Mouse (Mus musculus): ENCODE data around the gene Cd244a. TPM values are rescaled to one million over a fixed set of nuclear protein-coding genes. Genes with fewer than 3 reads are reported as not detected.

The Cd244a gene
- polyA plus RNA-seq, 1 experiment = 0.06 TPM

DNA sequence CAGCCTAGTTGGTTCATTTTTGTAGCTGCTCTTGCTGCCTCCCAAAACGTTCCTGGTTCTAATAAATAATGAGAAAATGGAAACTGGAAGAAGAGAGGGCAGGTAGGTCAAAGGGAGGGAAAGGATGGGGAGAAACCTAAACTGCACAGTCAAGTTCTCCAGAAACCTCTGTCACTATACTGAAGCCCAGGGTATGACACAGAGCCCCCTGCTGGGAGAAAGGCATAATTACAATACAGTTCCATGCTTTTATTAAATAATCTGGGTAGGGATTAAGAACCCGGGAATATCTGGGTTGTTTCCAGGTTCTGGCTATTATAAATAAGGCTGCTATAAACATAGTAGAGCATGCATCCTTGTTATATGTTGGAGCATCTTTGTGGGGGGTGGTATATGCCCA is 55.0 kb downstream of the Cd244a start:
- H3K27ac ChIP-seq (ENCODE audit: insufficient read depth, low read length) = no peak overlapping the region
- no peaks in the 10 kb centered on the region for H3K4me1 ChIP-seq (ENCODE audit: control insufficient read depth, insufficient read depth, low read length)
- TF ChIP-seq POLR2A (IDR thresholded peaks at IDR 0.05; ENCODE audit: extremely low read depth, insufficient read depth, low read length) (no peak), CTCF (IDR thresholded peaks at IDR 0.05; ENCODE audit: extremely low read depth, insufficient read depth, low read length) (peak; percentile 26; the same call in 1 of the 2 replicates)
- no peak overlapping the region for H3K4me3 ChIP-seq (ENCODE audit: insufficient read depth, low read length)

DNA sequence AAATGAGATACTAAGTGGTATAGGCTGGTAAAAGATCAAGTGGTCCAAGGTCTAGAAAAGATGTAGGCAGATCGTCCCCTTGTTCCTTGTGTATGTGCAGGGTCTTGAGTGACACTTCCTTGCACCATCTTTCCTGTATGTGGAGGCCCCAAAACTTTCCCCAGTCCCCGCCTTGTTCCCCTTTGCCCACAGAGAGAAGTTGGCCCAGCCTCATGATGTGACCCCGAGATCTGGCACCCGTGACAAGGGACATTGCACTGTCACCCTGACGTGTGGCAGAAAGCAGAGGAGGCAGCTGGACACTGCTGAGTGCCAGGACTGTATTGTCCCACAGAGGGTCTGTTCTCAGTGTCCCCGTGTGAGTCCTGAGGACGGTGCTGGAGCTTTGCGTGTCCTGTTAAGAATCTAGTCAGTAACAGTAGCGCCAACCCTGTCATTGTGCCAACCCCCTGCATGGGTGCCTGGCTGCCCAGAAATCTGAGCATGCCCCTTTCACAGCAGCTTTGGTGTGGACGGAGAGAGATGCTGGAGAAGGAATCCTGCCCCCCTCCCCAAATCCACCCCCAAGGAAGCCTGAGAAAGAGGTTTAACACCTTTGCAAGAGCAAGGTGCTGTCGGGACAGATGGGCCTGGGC is 58.0 kb downstream of the Cd244a start:
- no peaks in the 10 kb centered on the region for H3K4me1 ChIP-seq (ENCODE audit: control insufficient read depth, insufficient read depth, low read length)
- no peak overlapping the region for H3K27ac ChIP-seq (ENCODE audit: insufficient read depth, low read length)
- H3K4me3 ChIP-seq (ENCODE audit: insufficient read depth, low read length) = no peak overlapping the region
- no peak for TF ChIP-seq CTCF (IDR thresholded peaks at IDR 0.05; ENCODE audit: extremely low read depth, insufficient read depth, low read length)
- no peak for TF ChIP-seq POLR2A (IDR thresholded peaks at IDR 0.05; ENCODE audit: extremely low read depth, insufficient read depth, low read length)

DNA sequence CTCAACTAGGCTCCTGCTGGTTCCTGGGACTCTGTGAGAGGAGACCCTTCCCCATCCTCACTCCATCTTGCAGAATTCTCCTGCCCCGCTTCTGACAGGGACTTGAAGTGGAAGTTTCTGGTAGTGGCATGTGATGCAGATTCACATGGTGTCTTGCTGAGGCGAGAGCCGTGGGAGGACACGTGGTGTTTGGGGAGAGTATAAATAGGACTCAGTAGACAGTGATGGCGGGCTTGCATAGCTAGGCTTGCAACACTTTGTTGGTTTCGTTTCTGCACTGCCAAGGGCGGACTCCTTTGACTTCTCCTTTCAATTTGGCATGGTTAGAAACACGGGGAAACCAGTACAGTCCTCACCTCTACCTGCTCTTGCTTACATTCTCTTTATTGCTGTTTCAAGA is 60.0 kb downstream of the Cd244a start:
- Histone ChIP-seq H3K4me3 (ENCODE audit: insufficient read depth, low read length) (no peak overlapping the region), H3K4me1 (ENCODE audit: control insufficient read depth, insufficient read depth, low read length) (no peaks in the 10 kb centered on the region), H3K27ac (ENCODE audit: insufficient read depth, low read length) (no peak overlapping the region)
- no peak for TF ChIP-seq POLR2A (IDR thresholded peaks at IDR 0.05; ENCODE audit: extremely low read depth, insufficient read depth, low read length)
- no peak for TF ChIP-seq CTCF (IDR thresholded peaks at IDR 0.05; ENCODE audit: extremely low read depth, insufficient read depth, low read length)

DNA sequence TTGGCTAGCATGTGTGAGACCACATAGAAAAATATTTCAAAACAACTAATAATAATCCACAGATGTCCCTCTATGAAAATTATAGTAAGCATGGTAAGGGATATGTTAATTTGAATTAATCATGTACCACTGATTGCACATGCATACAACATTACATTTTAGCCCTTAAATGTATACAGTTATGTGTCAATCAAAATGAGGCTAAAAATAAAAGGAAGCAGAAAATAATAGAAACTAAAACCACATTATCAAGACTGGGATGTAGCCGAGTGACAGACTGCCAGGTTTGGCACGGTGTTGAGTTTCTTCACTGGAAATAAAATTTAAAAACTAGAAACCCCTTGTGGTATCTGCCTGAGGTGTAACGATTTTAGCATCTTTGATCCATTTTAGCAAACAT is 60.7 kb downstream of the Cd244a start:
- H3K27ac ChIP-seq (ENCODE audit: insufficient read depth, low read length) = no peak overlapping the region
- H3K4me3 ChIP-seq (ENCODE audit: insufficient read depth, low read length) = no peak overlapping the region
- no peaks in the 10 kb centered on the region for H3K4me1 ChIP-seq (ENCODE audit: control insufficient read depth, insufficient read depth, low read length)
- no peak for TF ChIP-seq CTCF (IDR thresholded peaks at IDR 0.05; ENCODE audit: extremely low read depth, insufficient read depth, low read length)
- TF ChIP-seq POLR2A (IDR thresholded peaks at IDR 0.05; ENCODE audit: extremely low read depth, insufficient read depth, low read length) = no peak

DNA sequence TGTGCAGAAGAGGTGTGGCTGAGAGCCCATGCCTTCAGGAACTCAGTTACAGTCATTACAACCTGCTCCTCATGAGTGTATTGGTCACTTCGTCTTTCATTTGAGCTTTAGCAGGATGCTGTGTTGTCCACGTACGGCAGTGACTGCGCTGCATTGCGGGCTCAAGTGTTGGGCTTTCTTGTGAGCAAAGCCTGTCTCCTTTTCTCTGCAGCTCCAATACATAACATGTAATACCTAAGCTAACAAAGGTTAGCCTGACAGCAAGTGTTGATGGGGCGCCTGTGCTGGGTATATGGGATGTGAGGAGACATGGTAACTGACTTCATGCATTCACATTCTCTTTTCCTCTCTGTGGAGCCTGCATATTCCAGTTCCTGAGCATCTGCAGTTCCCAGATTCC is 61.1 kb downstream of the Cd244a start:
- H3K4me3 ChIP-seq (ENCODE audit: insufficient read depth, low read length) = no peak overlapping the region
- no peak overlapping the region for H3K27ac ChIP-seq (ENCODE audit: insufficient read depth, low read length)
- no peaks in the 10 kb centered on the region for H3K4me1 ChIP-seq (ENCODE audit: control insufficient read depth, insufficient read depth, low read length)
- TF ChIP-seq POLR2A (IDR thresholded peaks at IDR 0.05; ENCODE audit: extremely low read depth, insufficient read depth, low read length) (no peak), CTCF (IDR thresholded peaks at IDR 0.05; ENCODE audit: extremely low read depth, insufficient read depth, low read length) (no peak)

DNA sequence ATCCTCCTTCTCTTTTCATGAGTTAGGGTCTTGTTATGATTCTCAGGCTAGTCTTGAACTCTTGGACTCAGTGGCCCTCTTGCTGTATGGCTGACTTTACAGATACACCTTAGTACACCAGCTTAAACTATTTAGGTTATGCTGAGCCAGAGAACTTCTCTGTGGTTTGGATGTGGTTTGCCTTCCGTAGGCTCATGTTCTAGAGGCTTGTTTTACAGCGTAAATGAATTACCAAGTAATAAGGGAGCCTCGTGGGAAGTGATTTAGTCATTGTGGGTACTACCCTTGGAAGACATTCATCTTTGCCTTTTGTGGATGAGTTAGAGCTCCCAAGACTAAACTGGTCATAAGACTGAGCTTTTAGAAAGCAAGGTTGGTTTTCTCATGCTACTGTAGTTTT is 68.8 kb downstream of the Cd244a start:
- H3K4me1 ChIP-seq (ENCODE audit: control insufficient read depth, insufficient read depth, low read length) = no peaks in the 10 kb centered on the region
- H3K4me3 ChIP-seq (ENCODE audit: insufficient read depth, low read length) = no peak overlapping the region
- no peak for TF ChIP-seq POLR2A (IDR thresholded peaks at IDR 0.05; ENCODE audit: extremely low read depth, insufficient read depth, low read length)
- TF ChIP-seq CTCF (IDR thresholded peaks at IDR 0.05; ENCODE audit: extremely low read depth, insufficient read depth, low read length) = no peak
- no peak overlapping the region for H3K27ac ChIP-seq (ENCODE audit: insufficient read depth, low read length)

DNA sequence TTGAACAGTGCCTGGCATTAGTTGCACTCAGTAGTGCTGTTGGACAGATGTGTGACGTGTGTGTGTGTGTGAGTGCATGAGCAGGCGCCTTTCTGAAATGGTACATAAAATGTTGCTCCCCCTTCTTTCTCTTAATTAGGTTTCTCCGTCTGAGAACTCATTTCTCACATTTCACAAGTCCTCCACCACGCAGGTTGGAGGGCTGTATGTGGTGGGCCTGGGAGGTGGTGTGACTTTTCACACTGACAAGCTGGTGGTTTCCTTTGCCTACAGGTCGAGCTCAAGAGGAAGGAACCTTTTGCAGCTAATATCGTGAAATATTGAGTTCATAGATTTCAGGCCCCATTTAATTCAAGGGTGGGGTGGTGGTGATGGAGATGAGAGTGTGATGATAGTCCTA is 70.2 kb downstream of the Cd244a start:
- TF ChIP-seq CTCF (IDR thresholded peaks at IDR 0.05; ENCODE audit: extremely low read depth, insufficient read depth, low read length) (no peak), POLR2A (IDR thresholded peaks at IDR 0.05; ENCODE audit: extremely low read depth, insufficient read depth, low read length) (no peak)
- H3K4me1 ChIP-seq (ENCODE audit: control insufficient read depth, insufficient read depth, low read length) = no peaks in the 10 kb centered on the region
- H3K27ac ChIP-seq (ENCODE audit: insufficient read depth, low read length) = no peak overlapping the region
- H3K4me3 ChIP-seq (ENCODE audit: insufficient read depth, low read length) = no peak overlapping the region

DNA sequence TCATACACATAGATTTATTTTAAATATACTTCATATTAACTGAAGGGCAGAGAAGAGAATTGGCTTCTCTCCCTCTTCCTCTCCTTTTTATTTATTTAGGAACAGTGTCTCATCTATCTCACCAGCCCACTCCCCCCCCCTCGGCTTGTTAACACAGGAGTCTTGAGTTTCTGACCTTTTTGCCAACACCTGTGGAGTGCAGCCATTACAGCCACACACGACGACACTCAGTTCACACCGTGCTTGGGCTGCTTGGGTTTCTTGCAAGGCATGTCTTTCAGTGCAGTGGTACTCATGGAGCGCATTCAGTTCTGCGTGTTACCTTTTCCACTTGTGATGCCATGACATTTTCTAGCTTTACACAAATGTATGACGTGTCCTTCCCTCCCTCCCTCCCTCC is 71.0 kb downstream of the Cd244a start:
- H3K4me3 ChIP-seq (ENCODE audit: insufficient read depth, low read length) = no peak overlapping the region
- no peak overlapping the region for H3K27ac ChIP-seq (ENCODE audit: insufficient read depth, low read length)
- no peaks in the 10 kb centered on the region for H3K4me1 ChIP-seq (ENCODE audit: control insufficient read depth, insufficient read depth, low read length)
- no peak for TF ChIP-seq CTCF (IDR thresholded peaks at IDR 0.05; ENCODE audit: extremely low read depth, insufficient read depth, low read length)
- TF ChIP-seq POLR2A (IDR thresholded peaks at IDR 0.05; ENCODE audit: extremely low read depth, insufficient read depth, low read length) = no peak

DNA sequence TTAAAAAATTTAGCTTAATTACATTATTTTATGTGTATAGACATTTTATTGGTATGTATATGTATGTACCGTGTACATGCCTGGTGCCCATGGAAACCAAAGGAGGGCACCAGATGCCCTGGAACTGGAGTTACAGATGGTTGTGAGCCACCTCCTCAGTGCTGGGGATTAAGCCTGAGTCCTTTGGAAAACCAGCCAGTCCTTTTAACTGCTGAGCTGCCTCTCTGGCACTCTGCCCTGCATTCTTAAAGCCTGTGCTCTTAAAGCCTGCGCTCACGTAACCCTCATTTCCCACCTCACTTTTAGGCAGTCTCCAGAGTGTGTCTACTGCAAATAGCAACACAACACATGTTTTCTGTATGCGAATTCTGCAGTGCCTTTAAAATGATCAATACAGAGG is 71.9 kb downstream of the Cd244a start:
- no peak for TF ChIP-seq CTCF (IDR thresholded peaks at IDR 0.05; ENCODE audit: extremely low read depth, insufficient read depth, low read length)
- no peak for TF ChIP-seq POLR2A (IDR thresholded peaks at IDR 0.05; ENCODE audit: extremely low read depth, insufficient read depth, low read length)
- Histone ChIP-seq H3K4me1 (ENCODE audit: control insufficient read depth, insufficient read depth, low read length) (no peaks in the 10 kb centered on the region), H3K27ac (ENCODE audit: insufficient read depth, low read length) (no peak overlapping the region), H3K4me3 (ENCODE audit: insufficient read depth, low read length) (no peak overlapping the region)

DNA sequence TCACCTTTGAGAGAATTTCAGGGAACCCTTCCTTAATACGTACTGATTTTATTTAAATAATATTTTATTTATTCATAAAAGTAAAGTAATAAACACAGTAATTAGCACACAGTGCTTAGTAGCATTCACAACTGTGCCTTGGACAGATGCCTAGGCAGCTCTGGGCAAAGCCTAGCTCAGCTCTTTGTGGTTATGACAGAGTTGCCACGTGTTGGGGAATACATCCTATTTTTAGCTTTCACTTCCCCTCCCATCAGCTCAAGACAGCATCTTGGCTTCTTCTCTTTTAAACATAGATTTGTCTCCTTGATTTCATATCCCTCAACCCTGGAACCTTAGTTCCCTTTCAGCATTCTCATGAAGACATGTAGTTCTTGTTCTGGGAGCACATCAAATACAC is 72.5 kb downstream of the Cd244a start:
- TF ChIP-seq CTCF (IDR thresholded peaks at IDR 0.05; ENCODE audit: extremely low read depth, insufficient read depth, low read length) (no peak), POLR2A (IDR thresholded peaks at IDR 0.05; ENCODE audit: extremely low read depth, insufficient read depth, low read length) (no peak)
- no peak overlapping the region for H3K4me3 ChIP-seq (ENCODE audit: insufficient read depth, low read length)
- H3K4me1 ChIP-seq (ENCODE audit: control insufficient read depth, insufficient read depth, low read length) = no peaks in the 10 kb centered on the region
- no peak overlapping the region for H3K27ac ChIP-seq (ENCODE audit: insufficient read depth, low read length)

Measured in cortical plate, adult 2 months (tissue).